13 mouse cellular contexts compared by ENCODE assay signal in the genomic region with DNA sequence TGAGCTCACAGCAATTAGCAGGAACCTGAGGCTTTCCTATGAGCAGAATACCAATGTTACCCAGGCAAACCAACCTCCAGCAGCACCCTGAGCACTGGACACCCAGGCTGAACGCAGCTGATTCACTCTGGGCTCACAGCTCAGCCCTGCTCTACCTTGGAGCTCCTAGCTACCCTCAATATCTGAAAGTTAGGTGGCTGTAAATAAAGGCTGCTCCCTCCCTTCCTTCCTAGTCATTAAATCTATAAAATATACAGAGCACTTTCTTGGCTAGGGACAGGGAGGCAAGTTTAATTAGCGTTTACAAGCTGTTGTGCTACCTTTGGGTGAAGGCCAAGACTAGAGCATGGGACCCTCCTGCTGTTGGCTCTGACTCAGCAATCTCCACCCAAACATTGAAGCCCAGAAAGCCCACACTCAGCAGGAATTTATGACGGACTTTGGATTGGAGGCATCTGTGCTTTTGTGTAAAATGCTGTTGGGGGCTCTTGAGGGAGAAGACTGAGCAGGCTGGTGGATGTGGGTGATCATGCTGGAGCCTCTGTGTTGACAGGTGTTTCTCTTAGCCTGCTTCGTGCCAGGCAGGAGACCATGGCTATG.
DNase-seq lines count a peak whose midpoint lies in the region; ATAC-seq and TF ChIP-seq lines count a peak whose summit lies in the region.
"Had no signal": no experiment of that assay in that cellular context is flagged by ENCODE, and none has a peak within 500 bp of the region (broad histone marks: within the 10 kb centered on the region; RNA-seq: fewer than 3 reads in every experiment).

No protein-coding gene starts in this region.

- H3K9ac ChIP-seq in hindbrain, embryonic 14.5 days: no peak overlapping the region
- no peak overlapping the region for H3K9ac ChIP-seq in hindbrain, embryonic 12.5 days
- no peak overlapping the region for H3K9ac ChIP-seq in hindbrain, postnatal 0 days (replicated peaks; ENCODE audit: low read length)
- H3K9ac ChIP-seq in limb, embryonic 13.5 days: no peak overlapping the region
- H3K9ac ChIP-seq: embryonic facial prominence, embryonic 12.5 days; liver, embryonic 14.5 days had no signal

- WGBS in hindbrain, embryonic 14.5 days: 55% methylated on average over 4 of the region's 4 CpGs
- WGBS in hindbrain, embryonic 12.5 days: 73% methylated on average over 4 of the region's 4 CpGs
- 32% methylated on average over 4 of the region's 4 CpGs for WGBS in hindbrain, postnatal 0 days
- 24% methylated on average over 4 of the region's 4 CpGs for WGBS in limb, embryonic 13.5 days

- 0 out of 2 replicates have a peak, but pooled peaks have one; percentile 27 for ATAC-seq in hindbrain, embryonic 14.5 days (ENCODE audit: low FRiP score)
- no peak for ATAC-seq in hindbrain, embryonic 12.5 days (ENCODE audit: low FRiP score)
- peak; percentile 47; the same call in 1 of the 2 replicates for ATAC-seq in hindbrain, postnatal 0 days
- ATAC-seq in limb, embryonic 13.5 days (ENCODE audit: low FRiP score, low read depth): peak; percentile 81
- no peak for ATAC-seq in CD4-positive, CD25-positive, alpha-beta regulatory T cell, adult 4 months

- H3K9me3 ChIP-seq in hindbrain, embryonic 14.5 days (ENCODE audit: control insufficient read depth, low read length): no peaks in the 10 kb centered on the region
- H3K9me3 ChIP-seq in hindbrain, embryonic 12.5 days (replicated peaks): no peaks in the 10 kb centered on the region
- H3K9me3 ChIP-seq in hindbrain, postnatal 0 days (ENCODE audit: low read length): no peaks in the 10 kb centered on the region
- no peaks in the 10 kb centered on the region for H3K9me3 ChIP-seq in limb, embryonic 13.5 days
- H3K9me3 ChIP-seq: embryonic facial prominence, embryonic 12.5 days had no signal

- no peak overlapping the region for H3K4me2 ChIP-seq in hindbrain, embryonic 14.5 days (replicated peaks)
- no peak overlapping the region for H3K4me2 ChIP-seq in hindbrain, embryonic 12.5 days (replicated peaks)
- H3K4me2 ChIP-seq in hindbrain, postnatal 0 days (ENCODE audit: low read depth, low read length): no peak overlapping the region
- no peak overlapping the region for H3K4me2 ChIP-seq in limb, embryonic 13.5 days (replicated peaks)
- H3K4me2 ChIP-seq: embryonic facial prominence, embryonic 12.5 days had no signal

- peak; percentile 58 for DNase-seq in hindbrain, embryonic 14.5 days (ENCODE audit: low spot score)
- DNase-seq in lung, postnatal 10 days: peak; percentile 11
- DNase-seq in lung, postnatal 4 days: no peak
- DNase-seq in hindbrain, postnatal 0 days (ENCODE audit: low spot score): peak; percentile 76
- DNase-seq in cerebellum, adult 18-20 months: no peak
- DNase-seq: heart, postnatal 36 days; thymus, postnatal 4 days had no signal

- TF ChIP-seq CTCF in hindbrain, postnatal 0 days (IDR thresholded peaks at IDR 0.05; ENCODE audit: low read depth): no peak

- H3K36me3 ChIP-seq in hindbrain, embryonic 14.5 days (replicated peaks; ENCODE audit: control insufficient read depth, insufficient read depth): no peaks in the 10 kb centered on the region
- H3K36me3 ChIP-seq in hindbrain, embryonic 12.5 days: no peaks in the 10 kb centered on the region
- H3K36me3 ChIP-seq in hindbrain, postnatal 0 days (ENCODE audit: insufficient read depth, low read length): no peaks in the 10 kb centered on the region
- H3K36me3 ChIP-seq in limb, embryonic 13.5 days: no peaks in the 10 kb centered on the region
- H3K36me3 ChIP-seq: embryonic facial prominence, embryonic 12.5 days had no signal

- no peaks in the 10 kb centered on the region for H3K27me3 ChIP-seq in hindbrain, embryonic 14.5 days (ENCODE audit: control insufficient read depth, insufficient read depth, low read length)
- no peaks in the 10 kb centered on the region for H3K27me3 ChIP-seq in hindbrain, embryonic 12.5 days
- no peaks in the 10 kb centered on the region for H3K27me3 ChIP-seq in hindbrain, postnatal 0 days (ENCODE audit: insufficient read depth, low read length)
- peaks cover 22% of the 10 kb centered on the region for H3K27me3 ChIP-seq in limb, embryonic 13.5 days
- H3K27me3 ChIP-seq: embryonic facial prominence, embryonic 12.5 days had no signal

- H3K4me3 ChIP-seq in hindbrain, embryonic 14.5 days (replicated peaks; ENCODE audit: low read length): no peak overlapping the region
- no peak overlapping the region for H3K4me3 ChIP-seq in hindbrain, embryonic 12.5 days
- H3K4me3 ChIP-seq in hindbrain, postnatal 0 days (ENCODE audit: low read length): no peak overlapping the region
- no peak overlapping the region for H3K4me3 ChIP-seq in limb, embryonic 13.5 days
- H3K4me3 ChIP-seq: embryonic facial prominence, embryonic 12.5 days; myocyte had no signal

- peaks cover 3% of the 10 kb centered on the region; the same call in 1 of the 2 replicates for H3K4me1 ChIP-seq in hindbrain, embryonic 14.5 days (replicated peaks; ENCODE audit: control insufficient read depth, insufficient read depth, low read length)
- H3K4me1 ChIP-seq in hindbrain, embryonic 12.5 days: no peaks in the 10 kb centered on the region
- H3K4me1 ChIP-seq in hindbrain, postnatal 0 days (ENCODE audit: insufficient read depth, low read length): no peaks in the 10 kb centered on the region; the same call in 1 of the 2 replicates
- peaks cover 39% of the 10 kb centered on the region for H3K4me1 ChIP-seq in limb, embryonic 13.5 days

- no peak overlapping the region for H3K27ac ChIP-seq in hindbrain, embryonic 14.5 days
- H3K27ac ChIP-seq in hindbrain, embryonic 12.5 days: no peak overlapping the region
- H3K27ac ChIP-seq in hindbrain, postnatal 0 days: no peak overlapping the region
- no peak overlapping the region for H3K27ac ChIP-seq in limb, embryonic 13.5 days
- H3K27ac ChIP-seq: embryonic facial prominence, embryonic 12.5 days; liver, embryonic 14.5 days had no signal

Comparison
In these comparisons a context has a peak if more than half of its experiments do, and no peak if none do; other contexts are left out.
1. ATAC-seq: peak in hindbrain, embryonic 14.5 days (single experiment), hindbrain, postnatal 0 days (single experiment) and limb, embryonic 13.5 days (single experiment); none in hindbrain, embryonic 12.5 days (single experiment) and CD4-positive, CD25-positive, alpha-beta regulatory T cell, adult 4 months (single experiment).
2. DNase-seq: peak in hindbrain, embryonic 14.5 days (single experiment), lung, postnatal 10 days (single experiment) and hindbrain, postnatal 0 days (single experiment); none in lung, postnatal 4 days (0 of 2) and cerebellum, adult 18-20 months (0 of 2).